Mouse (Mus musculus) adrenal gland, adult 10 weeks (tissue): ENCODE results near the gene Gm5728. TPM values are rescaled to one million over a fixed set of nuclear protein-coding genes. Genes with fewer than 3 reads are reported as not detected.

ENCODE experiments used
- polyA plus RNA-seq: library from polyadenylated mRNA; stranded (reverse); fragments of 350-450 nt; fragmentation: Illumina TruSeq; extraction: RNeasy Lipid Tissue Mini Kit (QIAGEN cat#74804); gene quantifications from one replicate; pipeline ENCODE4 v1.2.3, GENCODE M21; 2014; ENCODE audit warnings: low read depth, low replicate concordance

The Gm5728 gene
- polyA plus RNA-seq: not detected

DNA sequence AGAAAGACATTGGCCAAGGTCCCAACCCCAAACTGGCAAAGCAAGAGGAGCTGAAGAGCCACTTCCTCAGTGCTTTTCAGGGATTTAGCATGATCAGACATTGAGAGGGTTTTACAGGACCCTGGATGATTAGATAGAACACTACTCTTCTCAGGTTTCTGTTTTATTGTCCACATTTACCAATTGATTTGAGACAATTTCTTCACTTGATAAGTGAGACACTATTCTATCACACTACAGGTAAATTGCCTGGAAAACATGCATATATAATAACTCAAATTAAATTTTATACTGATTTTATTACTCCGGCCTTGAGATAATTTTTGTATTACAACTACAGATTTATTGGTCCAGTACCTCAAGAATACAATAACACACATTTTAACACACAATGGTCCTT, at the start of gene Gm5728:
Gene Gm5728 (minus strand): TSS at position 101 of the 400 bp plus-strand sequence.

DNA sequence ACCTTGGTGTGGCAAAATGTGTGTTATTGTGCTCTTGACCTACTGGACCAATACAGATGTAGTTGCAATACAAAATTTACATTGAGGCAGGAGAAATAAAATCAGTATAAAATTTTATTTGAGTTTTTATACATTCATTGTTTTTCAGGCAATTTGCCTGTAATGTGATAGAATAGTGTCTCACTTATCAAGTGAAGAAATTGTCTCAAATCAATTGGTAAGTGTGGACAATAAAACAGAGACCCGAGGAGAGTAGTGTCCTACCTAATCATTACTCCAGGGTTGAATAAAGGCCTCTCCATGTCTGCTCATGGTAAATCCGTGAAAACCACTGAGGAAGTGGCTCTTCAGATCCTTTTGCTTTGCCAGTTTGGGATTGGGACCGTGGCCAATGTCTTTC, 42.4 kb upstream of the Gm5728 start, which contains the start of gene Vmn1r100:
Gene Vmn1r100 (plus strand): TSS at position 301 of the 400 bp plus-strand sequence.

DNA sequence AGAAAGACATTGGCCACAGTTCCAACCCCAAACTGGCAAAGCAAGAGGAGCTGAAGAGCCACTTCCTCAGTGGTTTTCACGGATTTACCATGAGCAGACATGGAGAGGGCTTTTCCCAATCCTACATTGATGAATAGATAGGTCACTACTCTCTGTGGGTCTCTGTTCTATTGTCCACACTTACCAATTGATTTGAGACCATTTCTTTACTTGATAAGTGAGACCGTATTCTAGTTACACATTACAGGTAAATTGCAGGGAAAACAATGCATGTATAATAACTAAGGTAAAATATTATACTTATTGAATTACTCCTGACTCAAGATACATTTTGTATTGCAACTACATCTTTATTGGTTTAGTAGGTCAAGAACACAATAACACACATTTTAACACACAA, 41.2 kb downstream of the Gm5728 start, which contains the start of gene Gm4133:
Gene Gm4133 (minus strand): TSS at position 101 of the 400 bp plus-strand sequence.

Other genes with a start within 250 kb of the Gm5728 start
- not detected for gene Vmn1r93, start 236.3 kb downstream of the Gm5728 start, polyA plus RNA-seq
- not detected for gene Vmn1r94, start 207.0 kb downstream of the Gm5728 start, polyA plus RNA-seq
- gene Vmn1r95, start 181.7 kb downstream of the Gm5728 start, polyA plus RNA-seq: not detected
- gene Gm6164, start 169.8 kb downstream of the Gm5728 start, polyA plus RNA-seq: not detected
- not detected for gene Gm4498, start 141.6 kb downstream of the Gm5728 start, polyA plus RNA-seq
- not detected for gene Gm5890, start 112.6 kb downstream of the Gm5728 start, polyA plus RNA-seq
- not detected for gene Gm4133, start 41.3 kb downstream of the Gm5728 start, polyA plus RNA-seq
- not detected for gene Vmn1r100, start 42.5 kb upstream of the Gm5728 start, polyA plus RNA-seq
- gene Vmn1r101, start 67.2 kb upstream of the Gm5728 start, polyA plus RNA-seq: not detected
- not detected for gene Gm10670, start 99.5 kb upstream of the Gm5728 start, polyA plus RNA-seq
- gene Vmn1r103, start 135.1 kb upstream of the Gm5728 start, polyA plus RNA-seq: not detected
- not detected for gene Vmn1r104, start 158.4 kb upstream of the Gm5728 start, polyA plus RNA-seq
- not detected for gene Gm5726, start 170.3 kb upstream of the Gm5728 start, polyA plus RNA-seq
- not detected for gene Gm4141, start 200.8 kb upstream of the Gm5728 start, polyA plus RNA-seq
- not detected for gene Gm4513, start 223.6 kb upstream of the Gm5728 start, polyA plus RNA-seq